Comparison of ENCODE assay signal across 11 mouse cellular contexts in genomic region chr6:73254307-73255228, GRCm38 (mm10). TPM values are rescaled to one million over a fixed set of nuclear protein-coding genes. Genes with fewer than 3 reads are reported as not detected.
DNase-seq lines count a peak whose midpoint lies in the region; TF ChIP-seq lines count a peak whose summit lies in the region.
"Had no signal": no experiment of that assay in that cellular context is flagged by ENCODE, and none has a peak within 500 bp of the region (broad histone marks: within the 10 kb centered on the region; RNA-seq: fewer than 3 reads in every experiment).

No protein-coding gene starts in this region.

- no peak for TF ChIP-seq EP300 in heart, adult 2 months (IDR thresholded peaks at IDR 0.05; ENCODE audit: insufficient read depth, low read depth, low read length)

- WGBS in heart, adult 2 months = 54% methylated on average over 9 of the region's 9 CpGs

- H3K9ac ChIP-seq in heart, adult 2 months (ENCODE audit: low read depth, low read length) = no peak overlapping the region
- H3K9ac ChIP-seq: embryonic facial prominence, embryonic 12.5 days had no signal

- TF ChIP-seq POLR2A in heart, adult 2 months (IDR thresholded peaks at IDR 0.05; ENCODE audit: insufficient read depth, low read depth, low read length) = no peak

- no peak for TF ChIP-seq CTCF in heart, adult 2 months (IDR thresholded peaks at IDR 0.05)

- H3K4me3 ChIP-seq in heart, adult 2 months = no peak overlapping the region
- H3K4me3 ChIP-seq: embryonic facial prominence, embryonic 12.5 days; myocyte had no signal

- H3K27ac ChIP-seq in heart, adult 2 months = peak overlapping the region; percentile 3; the same call in 1 of the 2 replicates
- H3K27ac ChIP-seq: embryonic facial prominence, embryonic 12.5 days had no signal

- peaks cover 3% of the 10 kb centered on the region for H3K79me2 ChIP-seq in heart, adult 2 months (replicated peaks; ENCODE audit: control insufficient read depth, insufficient read depth, low read length)

- DNase-seq in heart, adult 2 months = peak in 1 of 2 experiments; percentile 37
- DNase-seq in heart, postnatal 36 days = no peak
- DNase-seq in thymus, postnatal 0 days (ENCODE audit: low spot score) = peak; percentile 32
- no peak for DNase-seq in thymus, postnatal 10 days (ENCODE audit: low spot score in 2 of 2)
- peak; percentile 41 for DNase-seq in kidney, postnatal 14 days
- DNase-seq in right cerebral cortex, postnatal 36 days (ENCODE audit: low spot score in 2 of 2) = no peak
- DNase-seq in adrenal gland, postnatal 25 days = no peak
- no peak for DNase-seq in layer of hippocampus, adult 9-11 months

- peaks cover 14% of the 10 kb centered on the region for H3K36me3 ChIP-seq in heart, adult 2 months (ENCODE audit: control insufficient read depth, insufficient read depth, low read length)

- peaks cover 11% of the 10 kb centered on the region for H3K4me1 ChIP-seq in heart, adult 2 months (ENCODE audit: control insufficient read depth, insufficient read depth, low read length)

- no peaks in the 10 kb centered on the region for H3K27me3 ChIP-seq in heart, adult 2 months (ENCODE audit: control insufficient read depth, insufficient read depth, low read length)
- H3K27me3 ChIP-seq: embryonic facial prominence, embryonic 12.5 days; Patski had no signal

- intact Hi-C loops in heart, adult 2 months (cut with DNase I) = no loop called here
- intact Hi-C loops in heart, postnatal 36 days (cut with DNase I) = no loop called here

RNA-seq across cellular contexts. Expression of gene Suclg1, which starts 6.4 kb away (rescaled TPM):
- total RNA-seq in heart, adult 2 months (2021) = 100 to 1,000 TPM; 461 to 531 TPM
- 312 and 392 TPM in 2 replicates for polyA plus RNA-seq in heart, adult 2 months (2012; rRNA removed)
- 100 to 1,000 TPM; 540 to 568 TPM for total RNA-seq in heart, postnatal 36 days (2021)
- 163 and 168 TPM in 2 replicates for polyA plus RNA-seq in thymus, postnatal 0 days (2015; fragmentation: Nextera tagmentation; extraction: Ambion mirVana)
- 295 and 313 TPM in 2 replicates for total RNA-seq in adrenal gland, postnatal 25 days (2021)

RNA-seq across cellular contexts. Expression of gene Dnah6, which starts 33.1 kb away (rescaled TPM):
- total RNA-seq in heart, adult 2 months (2021) = under 1 TPM; 0.05 to 0.07 TPM
- 0.09 and 0.27 TPM in 2 replicates for polyA plus RNA-seq in heart, adult 2 months (2012; rRNA removed)
- total RNA-seq in heart, postnatal 36 days (2021) = under 1 TPM; 0.08 to 0.11 TPM
- 0.05 and 0.06 TPM in 2 replicates for polyA plus RNA-seq in thymus, postnatal 0 days (2015; fragmentation: Nextera tagmentation; extraction: Ambion mirVana)
- total RNA-seq in adrenal gland, postnatal 25 days (2021) = 0.03 TPM in 1 of 2 replicates, not detected in the other

Comparison
In these comparisons a context has a peak if more than half of its experiments do, and no peak if none do; other contexts are left out.
1. DNase-seq: peak in thymus, postnatal 0 days (single experiment) and kidney, postnatal 14 days (single experiment); none in heart, postnatal 36 days (0 of 2), thymus, postnatal 10 days (0 of 2), right cerebral cortex, postnatal 36 days (0 of 2), adrenal gland, postnatal 25 days (single experiment) and layer of hippocampus, adult 9-11 months (single experiment).